Mouse (Mus musculus) heart, adult 2 months (tissue): ENCODE measurements at regions not wholly inside any gene's neighbourhood (a gene's known extent, or its start where the extent isn't known, plus 50 kb on each side); places are given as distances from the start of the nearest gene placed in this dataset.

Experiments used
- CTCF ChIP-seq: fragments of 200-600 bp; IDR thresholded peaks from 2 replicates; pipeline ENCODE4 v1.8.1; 2022; ENCODE audit warnings: antibody characterized with exemption, mild to moderate bottlenecking, moderate library complexity
- EP300 ChIP-seq: fragments of 200-500 bp; IDR thresholded peaks from 2 replicates; pipeline ENCODE4 v1.6.1; 2011; ENCODE audit warnings: low read depth, low read length, control low read depth; ENCODE audit not compliant: insufficient read depth

DNA sequence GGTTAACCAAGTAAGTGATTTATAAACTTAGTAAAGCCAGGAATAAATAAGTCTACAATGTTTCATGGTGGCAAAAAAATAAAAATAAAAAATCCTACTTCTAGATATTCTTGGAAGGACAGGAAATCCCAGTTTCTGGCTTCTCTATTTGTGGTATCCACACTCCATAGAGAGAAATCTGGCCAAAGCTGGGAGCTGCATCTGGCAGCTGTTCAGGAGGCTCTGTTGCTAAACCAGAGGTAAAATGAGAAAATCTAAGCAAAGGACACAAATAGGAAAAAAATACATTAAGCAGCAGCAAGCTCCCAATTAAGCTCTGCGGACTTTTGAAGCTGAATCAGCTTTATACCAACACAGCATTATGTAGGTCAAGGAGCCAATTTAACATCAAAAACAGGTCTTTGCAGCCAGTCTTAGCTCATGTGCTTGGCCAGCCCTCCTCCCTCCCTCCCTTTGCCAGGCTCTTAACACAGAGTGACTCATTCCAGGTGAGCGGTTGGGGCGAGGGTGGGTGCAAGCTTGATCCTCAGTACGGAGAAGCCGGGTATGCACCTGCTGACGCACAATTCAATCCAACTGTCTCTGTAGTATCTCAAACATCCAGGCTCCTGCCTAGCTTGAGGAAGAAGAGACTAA, 456.9 kb downstream of the Cbln4 start:
- TF ChIP-seq CTCF: no peak
- TF ChIP-seq EP300: no peak
